Mouse (Mus musculus) lung, postnatal 0 days (tissue): ENCODE data around the gene Cercam. TPM values are rescaled to one million over a fixed set of nuclear protein-coding genes. Genes with fewer than 3 reads are reported as not detected.

Experiments used
- ATAC-seq: fragments of 200-750 bp; cut with Nextera tagmentation; 2 replicates; pipeline ENCODE4 v1.8.0; 2017; ENCODE audit warnings: moderate library complexity
- DNase-seq: peaks from one replicate; pipeline ENCODE4 v3.0.0-alpha.2; 2016; ENCODE audit warnings: low spot score
- H3K27ac ChIP-seq: fragments of 300-500 bp; sonication (generic); 2 replicates; pipeline ENCODE4 v1.5.1; 2014; ENCODE audit warnings: antibody characterized with exemption, mild to moderate bottlenecking, low read length, mixed read lengths
- H3K27me3 ChIP-seq: fragments of 300-500 bp; sonication (generic); replicated peaks from 2 replicates; pipeline ENCODE4 v1.6.1; 2014; ENCODE audit warnings: low read length, mixed read lengths; ENCODE audit not compliant: insufficient read depth
- H3K36me3 ChIP-seq: fragments of 300-500 bp; sonication (generic); 2 replicates; pipeline ENCODE4 v1.6.1; 2014; ENCODE audit warnings: low read length, mixed read lengths; ENCODE audit not compliant: insufficient read depth
- H3K4me1 ChIP-seq: fragments of 300-500 bp; sonication (generic); 2 replicates; pipeline ENCODE4 v1.6.1; 2014; ENCODE audit warnings: antibody characterized with exemption, low read depth, low read length, mixed read lengths; ENCODE audit not compliant: insufficient read depth
- H3K4me2 ChIP-seq: fragments of 300-500 bp; sonication (generic); replicated peaks from 2 replicates; pipeline ENCODE4 v1.6.1; 2014; ENCODE audit warnings: low read depth, mild to moderate bottlenecking, low read length, moderate library complexity, mixed read lengths
- H3K4me3 ChIP-seq: fragments of 300-500 bp; sonication (generic); 2 replicates; pipeline ENCODE4 v1.5.1; 2014; ENCODE audit warnings: low read depth, low read length
- H3K9ac ChIP-seq: fragments of 300-500 bp; sonication (generic); replicated peaks from 2 replicates; pipeline ENCODE4 v1.6.1; 2014; ENCODE audit warnings: low read depth, mild to moderate bottlenecking
- H3K9me3 ChIP-seq: fragments of 300-500 bp; sonication (generic); 2 replicates; pipeline ENCODE4 v1.6.1; 2016; ENCODE audit warnings: low read length, mixed read lengths
- CTCF ChIP-seq: IDR thresholded peaks from 2 replicates; pipeline ENCODE4 v1.5.1; 2016; ENCODE audit warnings: antibody characterized with exemption, mild to moderate bottlenecking
- EP300 ChIP-seq: IDR thresholded peaks from 2 replicates; pipeline ENCODE4 v1.6.1; 2016; ENCODE audit warnings: antibody characterized with exemption, mild to moderate bottlenecking, control low read depth
- WGBS: fragments of 180-500 bp; shearing (Covaris S2); extraction: QIAGEN DNeasy Blood & Tissue Kit; methylation state at CpG from one replicate; pipeline ENCODE4 v1.1.7; 2014; 5-methylcytosine and 5-hydroxymethylcytosine counted together
- polyA plus RNA-seq: library from polyadenylated mRNA; unstranded; fragments of >200 nt; fragmentation: Nextera tagmentation; extraction: Ambion mirVana; gene quantifications from 2 replicates; pipeline ENCODE4 v1.2.1, GENCODE M21; 2015

The Cercam gene
- polyA plus RNA-seq, 1 experiment from 2014 or later: 5.4 TPM

GRCm38 (mm10) chr2:29857967-29858366 lies 11.0 kb upstream of the Cercam start:
- no peaks in the 10 kb centered on the region for H3K27me3 ChIP-seq
- no peak for DNase-seq
- ATAC-seq: no peak
- WGBS: 82% methylated on average over 5 of the region's 5 CpGs
- H3K9ac ChIP-seq: no peak overlapping the region
- no peak overlapping the region for H3K4me2 ChIP-seq
- no peak overlapping the region for H3K27ac ChIP-seq
- TF ChIP-seq CTCF: no peak
- TF ChIP-seq EP300: no peak
- H3K4me3 ChIP-seq: no peak overlapping the region
- H3K9me3 ChIP-seq: no peaks in the 10 kb centered on the region
- no peaks in the 10 kb centered on the region for H3K4me1 ChIP-seq
- no peaks in the 10 kb centered on the region for H3K36me3 ChIP-seq

- no peaks in the 10 kb centered on the region for H3K36me3 ChIP-seq
- WGBS: 13% methylated on average over 5 of the region's 5 CpGs
- H3K27me3 ChIP-seq: no peaks in the 10 kb centered on the region
- H3K9ac ChIP-seq: no peak overlapping the region
- peak; percentile 77 for ATAC-seq
- TF ChIP-seq CTCF (peak; percentile 84), EP300 (no peak)
- no peak overlapping the region for H3K4me2 ChIP-seq
- DNase-seq: peak; percentile 57
- no peak overlapping the region for H3K27ac ChIP-seq
- no peaks in the 10 kb centered on the region for H3K9me3 ChIP-seq
- H3K4me3 ChIP-seq: no peak overlapping the region
- H3K4me1 ChIP-seq: no peaks in the 10 kb centered on the region
Measured at GRCm38 (mm10) chr2:29858748-29859473, 10.1 kb upstream of the Cercam start.

- Histone ChIP-seq H3K27ac (no peak overlapping the region), H3K4me1 (no peaks in the 10 kb centered on the region), H3K9ac (no peak overlapping the region), H3K4me2 (no peak overlapping the region), H3K27me3 (no peaks in the 10 kb centered on the region), H3K9me3 (no peaks in the 10 kb centered on the region), H3K4me3 (no peak overlapping the region), H3K36me3 (no peaks in the 10 kb centered on the region)
- no peak for DNase-seq
- no peak for TF ChIP-seq CTCF
- ATAC-seq: no peak
- 73% methylated on average over 4 of the region's 4 CpGs for WGBS
Measured at GRCm38 (mm10) chr2:29865125-29865524, 3.8 kb upstream of the Cercam start.

- H3K27me3 ChIP-seq: no peaks in the 10 kb centered on the region
- H3K36me3 ChIP-seq: no peaks in the 10 kb centered on the region
- no peaks in the 10 kb centered on the region for H3K4me1 ChIP-seq
- 8% methylated on average over 17 of the region's 17 CpGs for WGBS
- peak overlapping the region; percentile 95 for H3K4me2 ChIP-seq
- no peak overlapping the region for H3K27ac ChIP-seq
- DNase-seq (peak; percentile 17), ATAC-seq (peak; percentile 20)
- no peak for TF ChIP-seq CTCF
- no peak for TF ChIP-seq EP300
- no peaks in the 10 kb centered on the region for H3K9me3 ChIP-seq
- H3K4me3 ChIP-seq: peak overlapping the region; percentile 48
- H3K9ac ChIP-seq: 0 out of 2 replicates have a peak overlapping the region, but pooled peaks have one; percentile 34
Measured at GRCm38 (mm10) chr2:29869646-29870451, 885 bp downstream of the Cercam start.

GRCm38 (mm10) chr2:29872581-29873295 lies 3.8 kb downstream of the Cercam start:
- TF ChIP-seq CTCF (no peak), EP300 (no peak)
- no peak overlapping the region for H3K27ac ChIP-seq
- no peaks in the 10 kb centered on the region for H3K4me1 ChIP-seq
- WGBS: 88% methylated on average over 10 of the region's 10 CpGs
- no peak overlapping the region for H3K4me2 ChIP-seq
- no peak overlapping the region for H3K4me3 ChIP-seq
- H3K9ac ChIP-seq: no peak overlapping the region
- H3K27me3 ChIP-seq: no peaks in the 10 kb centered on the region
- ATAC-seq (no peak), DNase-seq (no peak)
- no peaks in the 10 kb centered on the region for H3K36me3 ChIP-seq
- no peaks in the 10 kb centered on the region for H3K9me3 ChIP-seq

GRCm38 (mm10) chr2:29873801-29874200 lies 4.8 kb downstream of the Cercam start:
- Histone ChIP-seq H3K4me3 (no peak overlapping the region), H3K36me3 (no peaks in the 10 kb centered on the region), H3K9ac (no peak overlapping the region), H3K27ac (no peak overlapping the region), H3K9me3 (no peaks in the 10 kb centered on the region), H3K4me1 (no peaks in the 10 kb centered on the region), H3K27me3 (no peaks in the 10 kb centered on the region), H3K4me2 (no peak overlapping the region)
- 76% methylated on average over 4 of the region's 4 CpGs for WGBS
- TF ChIP-seq CTCF (no peak), EP300 (no peak)
- ATAC-seq: no peak
- no peak for DNase-seq
